Mouse (Mus musculus) stomach, embryonic 14.5 days (tissue): ENCODE results near the gene Tardbp. TPM values are rescaled to one million over a fixed set of nuclear protein-coding genes. Genes with fewer than 3 reads are reported as not detected.

Experiments
- ATAC-seq: fragments of 200-750 bp; cut with Nextera tagmentation; 2 replicates; pipeline ENCODE4 v1.8.0; 2017; ENCODE audit warnings: low read depth, moderate TSS enrichment; ENCODE audit not compliant: insufficient number of reproducible peaks, insufficient read depth, low FRiP score
- H3K27ac ChIP-seq: fragments of 300-500 bp; sonication (generic); 2 replicates; pipeline ENCODE4 v1.5.1; 2014; ENCODE audit warnings: mild to moderate bottlenecking, low read length, moderate library complexity, mixed read lengths
- H3K27me3 ChIP-seq: fragments of 300-500 bp; sonication (generic); 2 replicates; pipeline ENCODE4 v1.6.1; 2014; ENCODE audit warnings: low read length, control low read depth, mixed read lengths; ENCODE audit not compliant: control insufficient read depth, insufficient read depth
- H3K36me3 ChIP-seq: fragments of 300-500 bp; sonication (generic); 2 replicates; pipeline ENCODE4 v1.6.1; 2014; ENCODE audit warnings: mild to moderate bottlenecking, control low read depth, low read length, moderate library complexity, mixed read lengths; ENCODE audit not compliant: control insufficient read depth, insufficient read depth
- H3K4me1 ChIP-seq: fragments of 300-500 bp; sonication (generic); 2 replicates; pipeline ENCODE4 v1.6.1; 2014; ENCODE audit warnings: low read length, control low read depth, mixed read lengths; ENCODE audit not compliant: control insufficient read depth, insufficient read depth
- H3K4me2 ChIP-seq: fragments of 300-500 bp; sonication (generic); replicated peaks from 2 replicates; pipeline ENCODE4 v1.6.1; 2014; ENCODE audit warnings: low read depth, low read length, control low read depth
- H3K4me3 ChIP-seq: fragments of 300-500 bp; sonication (generic); 2 replicates; pipeline ENCODE4 v1.5.1; 2014; ENCODE audit warnings: low read depth, low read length, control low read depth
- H3K9ac ChIP-seq: fragments of 300-500 bp; sonication (generic); replicated peaks from 2 replicates; pipeline ENCODE4 v1.6.1; 2014; ENCODE audit warnings: low read depth, mild to moderate bottlenecking, control low read depth, low read length, moderate library complexity, mixed read lengths
- H3K9me3 ChIP-seq: fragments of 300-500 bp; sonication (generic); 2 replicates; pipeline ENCODE4 v1.6.1; 2016; ENCODE audit warnings: low read depth, low read length, control low read depth; ENCODE audit not compliant: control insufficient read depth
- WGBS: fragments of 180-500 bp; shearing (Covaris S2); extraction: QIAGEN DNeasy Blood & Tissue Kit; methylation state at CpG from one replicate; pipeline ENCODE4 v1.1.7; 2014; 5-methylcytosine and 5-hydroxymethylcytosine counted together
- polyA plus RNA-seq: library from polyadenylated mRNA; unstranded; fragments of >200 nt; fragmentation: Nextera tagmentation; extraction: Ambion mirVana; gene quantifications from 2 replicates; pipeline ENCODE4 v1.2.1, GENCODE M21; 2014

The Tardbp gene
- polyA plus RNA-seq, 1 experiment from 2014 or later, result 154 TPM

DNA sequence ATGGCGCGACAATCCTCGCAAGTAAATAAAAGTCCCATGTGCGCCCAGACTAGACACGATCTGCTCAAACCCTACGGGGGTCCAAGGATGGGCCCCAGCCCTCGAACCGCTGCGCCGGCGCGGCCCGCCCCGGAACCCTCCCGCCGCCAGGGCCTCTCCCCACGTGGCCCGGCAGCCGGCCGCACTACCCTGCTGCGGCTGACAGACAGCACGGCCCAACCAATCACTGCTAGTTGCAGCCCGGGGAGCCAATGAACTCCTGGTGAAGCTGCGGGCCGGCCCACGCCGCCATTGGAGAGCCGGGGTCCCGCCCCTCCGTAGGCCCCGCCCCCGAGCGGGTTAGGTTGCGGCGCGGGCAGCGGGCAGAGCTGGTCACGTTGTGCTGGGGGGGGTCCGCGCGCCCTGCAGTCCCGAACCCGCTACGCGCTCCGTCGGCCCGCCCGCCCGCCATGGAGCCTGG lies 35.6 kb downstream of the Tardbp start, which contains the start of gene Srm:
TSS of gene Srm (plus strand) at position 333 of the 460 bp plus-strand sequence.
- ATAC-seq, result peak; percentile 99
- Histone ChIP-seq H3K27me3 (no peaks in the 10 kb centered on the region), H3K36me3 (peaks cover 32% of the 10 kb centered on the region), H3K27ac (peak within 1 kb of the TSS; percentile 63; the same call in 1 of the 2 replicates), H3K4me1 (peaks cover 6% of the 10 kb centered on the region), H3K4me2 (peak within 1 kb of the TSS; percentile 61), H3K9ac (peak within 1 kb of the TSS; percentile 81), H3K9me3 (no peaks in the 10 kb centered on the region), H3K4me3 (peak within 1 kb of the TSS; percentile 94)
- WGBS, result 0% methylated on average over 48 of the region's 50 CpGs

DNA sequence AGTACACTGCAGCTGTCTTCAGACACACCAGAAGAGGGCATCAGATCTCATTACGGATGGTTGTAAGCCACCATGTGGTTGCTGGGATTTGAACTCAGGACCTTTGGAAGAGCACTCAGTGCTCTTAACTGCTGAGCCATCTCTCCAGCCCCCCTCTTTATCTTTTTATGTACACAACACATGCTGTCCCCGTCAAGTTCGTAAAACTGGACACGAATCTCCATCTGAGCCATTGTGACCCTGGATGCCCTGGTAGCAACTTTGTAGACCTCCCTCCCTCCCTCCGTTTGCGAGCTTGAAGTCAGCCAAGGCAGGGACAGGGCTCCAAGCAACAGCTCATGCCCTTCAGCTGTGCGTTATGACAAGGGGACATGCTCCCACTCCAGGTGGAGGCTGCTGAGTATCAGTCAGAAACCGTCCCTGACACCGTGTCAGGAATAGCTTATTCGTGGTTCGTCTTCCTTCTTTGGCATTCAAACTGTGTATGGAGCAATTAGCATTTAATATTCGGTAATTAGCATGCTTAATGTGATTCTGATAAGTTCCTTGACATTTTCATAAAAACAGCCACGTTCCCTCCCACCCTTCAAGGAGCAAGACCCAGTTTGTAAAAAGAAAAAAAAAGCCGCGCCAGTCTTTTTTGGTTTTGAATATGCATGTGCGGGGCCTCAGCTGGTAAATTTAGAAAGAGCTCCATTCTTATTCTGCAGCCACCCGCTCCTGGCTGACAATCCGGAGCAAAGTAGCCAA lies 36.2 kb downstream of the Tardbp start:
- WGBS, result 7% methylated on average over 18 of the region's 18 CpGs

DNA sequence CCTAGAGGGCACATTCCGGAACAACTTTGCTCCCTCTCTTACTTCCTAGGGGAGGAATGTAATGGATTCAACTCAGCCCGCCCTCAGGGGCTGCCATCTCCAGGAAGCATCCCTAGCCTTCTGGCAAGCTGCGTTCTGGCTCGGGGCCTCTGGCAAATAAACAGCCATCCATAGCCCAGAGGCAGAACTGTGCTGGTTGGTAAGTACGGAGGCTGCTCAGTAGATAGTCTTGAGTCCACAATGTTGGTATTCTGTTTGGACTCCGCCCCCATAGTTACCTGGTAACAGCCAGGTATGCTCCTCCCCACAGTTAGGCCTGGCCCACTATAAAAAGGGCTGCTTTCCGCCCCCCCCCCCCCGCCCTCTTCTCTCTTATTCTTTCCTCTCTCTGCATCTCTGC lies 37.3 kb downstream of the Tardbp start:
- Histone ChIP-seq H3K4me2 (0 out of 2 replicates have a peak overlapping the region, but pooled peaks have one; percentile 18), H3K27me3 (no peaks in the 10 kb centered on the region), H3K4me3 (no peak overlapping the region), H3K9me3 (no peaks in the 10 kb centered on the region), H3K4me1 (peaks cover 6% of the 10 kb centered on the region), H3K36me3 (peaks cover 16% of the 10 kb centered on the region), H3K27ac (no peak overlapping the region), H3K9ac (no peak overlapping the region)
- peak; percentile 35; the same call in 1 of the 2 replicates for ATAC-seq
- 54% methylated on average over 7 of the region's 8 CpGs for WGBS

More for the DNA sequence above, 36.2 kb downstream of the Tardbp start:
- peak overlapping the region; percentile 63; the same call in 1 of the 2 replicates for H3K27ac ChIP-seq
- H3K4me2 ChIP-seq, result peak overlapping the region; percentile 61
- peak overlapping the region; percentile 42; the same call in 1 of the 2 replicates for H3K9ac ChIP-seq
- peak overlapping the region; percentile 94 for H3K4me3 ChIP-seq
- ATAC-seq, result no peak
- H3K36me3 ChIP-seq, result peaks cover 26% of the 10 kb centered on the region
- peaks cover 6% of the 10 kb centered on the region for H3K4me1 ChIP-seq
- H3K27me3 ChIP-seq, result no peaks in the 10 kb centered on the region
- H3K9me3 ChIP-seq, result no peaks in the 10 kb centered on the region

DNA sequence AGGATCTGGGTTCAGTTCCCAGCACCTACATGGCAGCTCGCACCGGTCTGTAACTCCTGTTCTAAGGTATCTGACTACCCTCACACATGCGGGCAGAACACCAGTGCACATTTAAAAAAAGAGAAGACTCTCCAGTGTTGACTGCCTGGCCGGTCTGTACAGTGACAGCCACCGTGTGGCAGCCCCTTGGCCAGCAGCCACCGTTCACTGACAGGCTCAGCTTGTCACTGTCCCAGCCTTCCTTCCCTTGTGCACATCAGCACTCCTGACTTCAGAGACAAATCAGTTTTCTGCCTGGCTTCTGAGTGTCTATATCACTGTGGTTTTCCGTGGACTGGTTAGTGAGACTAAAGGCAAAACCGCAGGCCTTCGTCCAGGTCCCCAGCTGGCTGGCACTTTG lies 38.0 kb downstream of the Tardbp start:
- H3K4me1 ChIP-seq, result peaks cover 6% of the 10 kb centered on the region
- WGBS, result 78% methylated on average over 9 of the region's 9 CpGs
- H3K9me3 ChIP-seq, result no peaks in the 10 kb centered on the region
- H3K27ac ChIP-seq, result no peak overlapping the region
- no peaks in the 10 kb centered on the region for H3K27me3 ChIP-seq
- peaks cover 8% of the 10 kb centered on the region; the same call in 1 of the 2 replicates for H3K36me3 ChIP-seq
- H3K4me2 ChIP-seq, result no peak overlapping the region
- ATAC-seq, result no peak
- no peak overlapping the region for H3K4me3 ChIP-seq
- no peak overlapping the region for H3K9ac ChIP-seq

DNA sequence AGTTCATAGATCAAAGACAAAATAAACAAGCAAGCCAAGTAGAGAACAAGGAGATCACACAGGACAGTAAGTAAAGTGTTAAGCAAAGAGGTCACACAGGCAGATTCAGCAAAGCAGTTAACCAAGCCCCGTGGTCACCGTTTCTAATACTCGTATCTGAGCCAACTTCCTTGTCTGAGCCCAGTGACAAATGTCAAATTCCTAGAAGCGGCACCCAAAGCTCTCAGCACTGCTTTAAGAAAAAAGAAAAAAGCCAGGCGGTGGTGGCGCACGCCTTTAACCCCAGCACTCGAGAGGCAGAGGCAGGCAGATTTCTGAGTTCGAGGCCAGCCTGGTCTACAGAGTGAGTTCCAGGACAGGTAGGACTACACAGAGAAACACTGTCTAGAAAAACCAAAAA lies 40.2 kb downstream of the Tardbp start:
- ATAC-seq, result no peak
- WGBS, result 75% methylated on average over 9 of the region's 9 CpGs
- H3K9me3 ChIP-seq, result no peaks in the 10 kb centered on the region

DNA sequence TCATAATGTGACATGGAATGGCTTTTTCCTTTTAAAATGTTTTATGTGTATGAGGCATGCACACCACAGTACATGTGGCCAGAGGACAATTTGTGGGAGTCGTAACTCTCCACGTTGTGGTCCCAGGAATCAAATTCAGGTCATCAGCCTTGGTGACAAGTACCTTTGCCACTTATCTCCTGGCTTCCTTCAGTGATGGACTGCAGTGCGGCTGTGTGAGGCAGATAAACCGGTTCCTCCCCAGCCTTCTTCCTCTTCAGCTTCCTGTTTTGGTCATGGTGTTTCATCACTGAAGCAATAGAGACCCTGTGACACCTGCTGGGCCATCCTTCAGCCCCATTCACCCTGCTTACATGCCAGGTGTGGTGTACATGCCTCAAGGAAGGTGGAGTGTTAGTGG lies 43.6 kb downstream of the Tardbp start:
- no peak overlapping the region for H3K4me2 ChIP-seq
- H3K4me1 ChIP-seq, result no peaks in the 10 kb centered on the region
- H3K4me3 ChIP-seq, result no peak overlapping the region
- H3K27me3 ChIP-seq, result no peaks in the 10 kb centered on the region
- 69% methylated on average over 4 of the region's 4 CpGs for WGBS
- H3K9ac ChIP-seq, result no peak overlapping the region
- no peak overlapping the region for H3K27ac ChIP-seq
- H3K36me3 ChIP-seq, result peaks cover 34% of the 10 kb centered on the region
- no peak for ATAC-seq
- H3K9me3 ChIP-seq, result no peaks in the 10 kb centered on the region

More for the DNA sequence above, 40.2 kb downstream of the Tardbp start:
- Histone ChIP-seq H3K36me3 (peaks cover 9% of the 10 kb centered on the region), H3K27me3 (no peaks in the 10 kb centered on the region), H3K4me2 (no peak overlapping the region), H3K4me1 (no peaks in the 10 kb centered on the region), H3K4me3 (no peak overlapping the region), H3K27ac (no peak overlapping the region), H3K9ac (no peak overlapping the region)

DNA sequence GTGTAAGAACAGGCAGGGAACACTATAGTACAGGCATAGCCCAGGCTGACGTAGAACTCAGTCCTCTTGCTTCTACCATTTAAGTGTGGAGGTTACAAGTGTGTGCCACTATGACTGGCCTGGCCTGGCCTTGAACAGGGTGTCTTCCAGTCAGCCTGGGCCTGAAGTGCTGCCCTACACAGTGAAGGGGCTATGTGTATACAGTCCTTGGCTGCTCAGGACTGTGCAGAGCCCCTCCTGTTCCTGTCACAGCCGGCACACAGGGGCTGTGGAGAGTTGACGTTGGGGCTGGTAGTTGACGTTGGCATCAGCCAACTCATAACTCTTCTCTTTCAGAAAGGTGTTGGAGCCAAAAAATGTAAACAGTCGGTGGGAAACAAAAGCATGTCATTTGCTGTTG lies 45.4 kb downstream of the Tardbp start:
- no peaks in the 10 kb centered on the region for H3K27me3 ChIP-seq
- no peaks in the 10 kb centered on the region for H3K4me1 ChIP-seq
- no peak overlapping the region for H3K27ac ChIP-seq
- 86% methylated on average over 5 of the region's 5 CpGs for WGBS
- no peaks in the 10 kb centered on the region for H3K9me3 ChIP-seq
- H3K4me2 ChIP-seq, result no peak overlapping the region
- ATAC-seq, result no peak
- no peak overlapping the region for H3K9ac ChIP-seq
- H3K4me3 ChIP-seq, result no peak overlapping the region
- peaks cover 48% of the 10 kb centered on the region for H3K36me3 ChIP-seq

DNA sequence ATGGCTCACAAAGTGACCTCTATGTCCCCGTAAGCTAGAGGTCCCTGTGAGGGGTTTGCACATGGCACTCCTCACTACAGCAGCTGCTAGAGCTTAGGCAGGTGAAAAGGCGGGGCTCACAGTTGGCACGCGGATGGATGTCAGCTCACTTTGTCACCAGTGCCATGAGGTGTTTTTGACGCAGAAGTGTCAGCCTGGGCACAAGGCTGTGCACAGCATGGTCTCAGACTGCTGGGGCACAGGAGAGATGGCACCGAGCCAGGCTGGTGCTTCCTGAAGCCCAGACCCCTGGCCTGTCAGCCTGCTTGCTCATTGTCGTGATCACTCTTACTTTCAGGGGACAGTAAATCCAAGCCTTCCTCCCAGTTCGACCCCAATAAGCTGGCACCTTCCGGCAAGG lies 46.1 kb downstream of the Tardbp start:
- ATAC-seq, result no peak
- H3K4me1 ChIP-seq, result no peaks in the 10 kb centered on the region
- no peak overlapping the region for H3K9ac ChIP-seq
- H3K4me2 ChIP-seq, result no peak overlapping the region
- 90% methylated on average over 9 of the region's 9 CpGs for WGBS
- no peaks in the 10 kb centered on the region for H3K27me3 ChIP-seq
- no peak overlapping the region for H3K4me3 ChIP-seq
- peaks cover 55% of the 10 kb centered on the region for H3K36me3 ChIP-seq
- no peak overlapping the region for H3K27ac ChIP-seq
- no peaks in the 10 kb centered on the region for H3K9me3 ChIP-seq
